Mouse (Mus musculus) 3T3-L1 (cell line): ENCODE results near the gene Hk1.

Experiments used
- DNase-seq: peaks from one replicate; pipeline ENCODE4 v3.0.0-alpha.2; 2015; ENCODE audit warnings: low read depth, low spot score

The Hk1 gene

DNA sequence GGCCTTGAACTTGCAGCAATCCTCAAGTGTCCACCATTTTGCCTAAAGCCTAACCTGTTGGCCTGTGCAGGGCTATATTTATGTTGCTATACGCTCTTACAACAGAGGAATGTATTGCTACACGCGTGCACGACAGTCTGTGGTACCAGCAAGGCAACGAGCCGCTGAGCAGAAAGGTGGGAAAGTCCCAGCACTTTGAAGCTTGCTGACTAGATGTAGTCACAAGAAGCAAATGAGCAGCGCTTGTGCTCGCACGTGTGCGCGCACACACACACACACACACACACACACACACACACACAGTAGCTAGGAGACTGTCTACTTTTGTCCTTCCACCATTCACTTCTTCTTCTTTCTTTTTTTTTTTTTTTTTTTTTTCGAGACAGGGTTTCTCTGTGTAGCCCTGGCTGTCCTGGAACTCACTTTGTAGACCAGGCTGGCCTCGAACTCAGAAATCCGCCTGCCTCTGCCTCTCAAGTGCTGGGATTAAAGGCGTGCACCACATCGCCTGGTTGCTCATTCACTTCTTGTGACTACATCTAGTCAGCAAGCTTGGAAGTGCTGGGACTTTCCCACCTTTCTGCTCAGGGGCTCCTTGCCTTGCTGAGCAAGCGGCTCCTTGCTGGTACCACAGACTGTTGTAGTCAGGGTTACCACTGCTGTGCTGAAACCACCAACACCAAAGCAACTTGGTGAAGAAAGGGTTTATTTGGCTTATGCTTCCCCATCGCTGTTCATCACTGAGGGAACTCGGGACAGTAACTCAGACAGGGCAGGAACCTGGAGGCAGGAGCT lies 102.0 kb downstream of the Hk1 start:
- DNase-seq: no peak

DNA sequence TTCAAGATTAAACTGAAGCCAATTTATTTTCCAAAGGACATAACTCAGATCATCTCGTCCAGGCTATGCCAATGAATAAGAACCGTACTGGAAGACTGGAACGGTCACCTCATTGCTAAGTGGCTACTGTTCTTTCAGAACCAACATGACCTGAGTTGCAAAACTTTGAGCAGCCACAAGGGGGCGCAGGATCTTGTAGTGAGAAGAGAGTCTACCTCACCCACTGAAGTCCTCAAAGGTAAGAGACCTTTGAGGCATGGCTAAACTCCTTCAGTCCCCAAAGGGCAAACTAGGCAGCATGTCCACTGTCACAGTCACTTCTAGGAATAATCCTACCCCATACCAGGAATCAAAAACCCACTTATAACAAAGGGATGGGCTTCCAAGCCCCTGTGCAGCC lies 104.5 kb downstream of the Hk1 start:
- peak; percentile 84 for DNase-seq

DNA sequence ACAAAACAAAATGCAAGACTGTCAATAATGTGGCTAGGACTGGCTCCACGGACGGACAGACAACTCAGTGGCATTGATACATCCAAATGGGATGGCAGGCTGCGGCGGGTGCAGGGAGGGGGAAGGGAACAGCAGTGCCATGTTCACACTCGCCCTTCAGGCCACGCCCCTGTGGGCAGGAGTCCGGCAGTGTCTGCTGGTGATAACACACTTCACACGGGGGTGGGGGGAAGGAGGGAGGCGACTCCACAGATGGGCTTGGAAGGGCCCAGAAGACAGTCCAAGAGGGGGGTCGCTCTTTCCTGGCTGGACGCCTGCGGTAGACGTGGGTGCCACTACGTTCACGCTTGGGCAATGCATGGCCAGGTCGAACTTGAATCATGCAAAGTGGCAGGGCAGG lies 110.4 kb downstream of the Hk1 start:
- DNase-seq: no peak

DNA sequence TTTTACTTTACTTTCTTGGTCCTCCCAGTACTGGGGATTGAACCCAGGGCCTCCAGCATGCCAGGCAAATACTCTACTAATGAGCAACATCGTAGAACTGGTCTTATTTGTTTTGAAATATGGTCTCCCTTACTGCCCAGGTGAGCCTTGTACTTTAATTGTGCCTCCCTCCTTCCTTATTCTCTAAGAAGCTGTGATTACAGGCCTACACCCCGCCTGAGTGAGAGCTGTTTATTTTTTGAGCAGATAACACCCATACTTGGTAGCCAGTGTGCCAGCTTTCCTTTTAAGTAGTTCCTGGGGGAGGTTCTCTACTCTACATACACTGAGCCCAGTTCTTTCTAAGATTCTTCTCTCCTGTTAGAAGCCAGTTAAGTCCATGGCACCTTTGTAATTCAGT lies 115.4 kb downstream of the Hk1 start:
- DNase-seq: no peak

DNA sequence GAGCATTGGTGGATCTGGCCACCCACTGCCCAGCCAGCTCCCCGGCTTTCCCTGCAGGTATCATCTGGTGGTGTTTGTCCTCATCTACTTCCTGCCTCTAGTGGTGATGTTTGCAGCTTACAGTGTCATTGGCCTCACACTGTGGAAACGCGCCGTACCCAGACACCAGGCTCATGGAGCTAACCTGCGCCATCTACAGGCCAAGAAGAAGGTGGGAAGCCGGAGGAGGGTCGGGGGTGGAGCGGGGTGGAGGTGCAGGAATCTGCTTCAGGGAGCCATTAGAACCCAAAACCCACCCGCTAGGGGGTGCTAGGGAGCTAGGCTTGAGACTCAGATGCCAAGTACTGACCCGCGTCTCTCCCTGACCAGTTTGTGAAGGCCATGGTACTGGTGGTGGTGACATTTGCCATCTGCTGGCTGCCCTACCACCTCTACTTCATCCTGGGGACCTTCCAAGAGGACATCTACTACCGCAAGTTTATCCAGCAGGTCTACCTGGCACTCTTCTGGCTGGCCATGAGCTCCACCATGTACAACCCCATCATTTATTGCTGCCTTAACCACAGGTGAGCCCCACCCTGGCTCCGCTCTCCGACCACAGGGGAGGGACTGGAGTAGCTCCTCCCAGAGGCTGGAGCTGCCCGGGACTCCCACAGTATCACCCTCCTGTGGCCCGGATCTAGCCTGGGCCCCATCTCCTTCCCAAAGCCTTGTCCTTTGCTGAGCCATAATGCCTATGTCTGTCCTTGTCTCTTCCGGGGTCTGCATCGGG lies 118.4 kb downstream of the Hk1 start:
- DNase-seq: peak; percentile 79

DNA sequence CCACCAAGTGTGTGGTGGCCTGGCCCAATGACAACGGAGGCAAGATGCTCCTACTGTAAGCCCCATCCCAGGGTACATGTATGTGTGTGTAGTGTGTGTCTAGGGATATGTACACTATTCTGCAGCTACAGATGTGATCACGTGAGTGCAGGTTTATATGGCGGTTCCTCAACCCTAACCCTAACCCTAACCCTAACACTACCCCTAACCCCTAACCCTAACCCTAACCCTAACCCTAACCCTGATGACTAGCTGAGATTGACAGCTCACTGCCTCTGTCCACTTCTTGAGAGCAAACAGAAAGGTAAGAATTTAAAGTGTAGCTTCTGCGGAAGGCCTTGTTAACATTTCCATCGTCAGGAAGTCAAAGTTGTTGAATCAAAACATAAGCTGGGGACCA lies 121.4 kb downstream of the Hk1 start:
- no peak for DNase-seq

DNA sequence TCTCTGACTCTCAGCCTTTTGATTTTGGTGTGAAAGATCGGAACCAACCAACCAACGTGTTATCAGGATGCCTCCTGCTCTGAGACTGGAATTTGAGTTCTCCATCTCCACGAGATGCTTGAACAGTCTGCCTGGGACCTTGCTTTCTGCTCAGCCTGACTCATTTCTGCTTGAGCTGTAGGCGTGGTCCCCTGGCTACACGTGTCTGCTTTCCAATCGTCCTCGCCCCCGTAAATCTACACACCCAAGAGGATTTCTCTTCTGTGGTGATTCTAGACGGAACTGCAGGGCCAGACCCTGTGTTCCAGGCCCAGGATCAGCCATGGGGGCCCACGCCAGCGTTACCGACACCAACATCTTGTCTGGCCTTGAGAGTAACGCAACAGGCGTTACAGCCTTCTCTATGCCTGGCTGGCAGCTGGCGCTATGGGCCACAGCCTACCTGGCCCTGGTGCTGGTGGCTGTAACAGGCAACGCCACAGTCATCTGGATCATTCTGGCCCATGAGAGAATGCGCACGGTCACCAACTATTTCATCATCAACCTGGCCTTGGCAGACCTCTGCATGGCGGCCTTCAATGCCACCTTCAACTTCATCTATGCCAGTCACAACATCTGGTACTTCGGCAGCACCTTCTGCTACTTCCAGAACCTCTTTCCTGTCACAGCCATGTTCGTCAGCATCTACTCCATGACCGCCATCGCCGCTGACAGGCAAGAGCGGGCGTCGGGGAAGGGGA lies 127.0 kb downstream of the Hk1 start:
- no peak for DNase-seq

DNA sequence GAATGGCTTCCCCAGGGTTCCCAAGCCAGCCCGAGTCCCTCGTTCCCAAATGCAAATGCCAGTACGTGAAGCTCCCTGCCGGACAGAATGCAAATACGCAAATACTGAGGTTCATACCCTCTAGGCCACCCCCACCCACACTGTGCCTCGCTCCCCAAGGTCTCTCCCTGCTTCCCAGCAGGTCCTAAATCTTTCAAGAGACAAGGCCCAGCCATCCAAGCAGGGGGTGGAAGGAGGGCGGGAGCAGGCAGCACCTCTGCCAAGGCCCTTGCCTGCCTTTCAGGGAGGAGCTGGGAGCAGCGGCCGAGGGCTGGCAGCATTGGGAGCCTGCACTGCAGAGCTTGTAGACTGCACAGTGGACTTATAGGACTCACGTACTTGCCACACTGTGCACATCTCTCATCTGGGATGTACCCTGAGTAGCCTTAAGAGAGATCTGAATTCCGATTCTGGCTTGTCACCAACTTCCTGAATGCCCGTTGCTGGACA lies 127.7 kb downstream of the Hk1 start, which contains the start of gene Tacr2:
Gene Tacr2 (plus strand): TSS at position 439 of the 489 bp plus-strand sequence.
- no peak for DNase-seq

DNA sequence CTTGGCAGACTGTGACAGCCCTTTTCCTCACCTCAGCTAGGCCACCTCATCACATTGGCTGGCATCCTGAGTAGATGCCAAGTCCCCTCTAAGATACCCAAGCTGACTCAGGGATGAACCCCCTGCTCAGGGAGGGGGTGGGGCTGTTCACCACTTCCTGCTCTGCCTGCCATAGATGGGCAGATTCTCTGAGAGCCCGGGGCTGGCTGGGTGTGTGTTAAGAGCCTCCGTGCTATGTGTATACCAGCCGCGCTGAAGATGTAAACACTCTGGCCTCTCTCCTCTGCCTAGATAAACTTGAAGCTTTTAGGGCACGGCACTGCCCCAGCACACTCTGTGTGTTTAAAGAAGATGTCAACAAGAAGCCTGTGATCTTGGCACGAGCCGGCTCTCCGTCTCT lies 131.9 kb downstream of the Hk1 start:
- no peak for DNase-seq

DNA sequence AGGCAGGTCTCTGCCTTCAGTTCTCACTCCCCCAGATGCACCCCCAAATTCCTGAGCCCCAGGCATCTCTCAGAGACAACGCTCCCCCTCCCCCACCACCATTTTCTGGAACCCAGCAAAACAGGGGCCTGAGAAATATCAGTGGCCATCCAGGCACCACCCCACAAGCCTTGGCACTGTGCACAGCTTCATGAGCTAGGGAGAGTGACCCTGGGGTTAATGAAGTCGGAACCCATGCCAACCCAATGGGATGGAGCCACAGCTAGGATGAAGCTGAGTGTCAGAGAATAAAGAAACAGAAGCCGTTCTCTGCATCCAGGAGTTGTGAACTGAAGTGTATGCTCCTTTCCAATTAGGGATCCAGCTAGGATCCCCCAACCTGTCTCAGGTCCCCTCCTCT lies 132.6 kb downstream of the Hk1 start:
- DNase-seq: no peak

DNA sequence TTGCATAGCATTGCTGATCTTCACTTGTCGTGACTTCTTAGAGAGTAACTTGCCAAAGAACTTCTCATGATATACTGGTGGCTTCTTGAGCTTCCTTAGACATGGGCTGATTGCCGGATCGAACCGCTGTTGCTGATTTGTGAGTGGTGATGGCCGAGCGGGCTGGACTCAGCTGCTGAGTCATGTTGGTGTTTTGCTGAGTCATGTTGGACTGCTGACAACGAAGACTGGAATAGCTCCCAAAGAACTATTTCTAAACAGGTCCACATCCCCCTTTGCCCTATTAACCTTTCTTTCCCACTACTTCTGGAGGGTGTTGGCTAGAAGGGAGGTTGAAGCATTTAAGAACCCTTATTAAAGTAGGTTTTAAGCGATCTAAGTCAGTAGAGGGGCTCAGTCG lies 135.6 kb downstream of the Hk1 start:
- DNase-seq: peak; percentile 20

DNA sequence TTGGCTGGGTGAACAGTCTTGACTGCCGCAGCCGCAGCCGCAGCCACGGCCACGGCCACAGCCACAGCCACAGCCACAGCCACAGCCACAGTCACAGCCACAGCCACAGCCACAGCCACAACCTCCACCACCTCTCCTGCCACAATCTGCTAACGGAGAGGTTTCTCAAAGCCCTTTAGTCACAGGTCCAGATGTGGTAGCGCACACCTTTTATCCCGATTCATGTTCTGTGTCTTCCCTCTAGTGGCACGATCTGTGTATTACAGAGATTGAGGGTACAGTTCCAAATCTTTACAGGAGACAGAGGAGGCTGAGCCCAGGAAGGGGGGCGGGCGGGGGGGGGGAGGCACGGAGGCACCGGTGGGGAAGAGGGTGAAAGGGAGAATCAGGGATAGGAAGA lies 136.8 kb downstream of the Hk1 start:
- DNase-seq: peak; percentile 40

DNA sequence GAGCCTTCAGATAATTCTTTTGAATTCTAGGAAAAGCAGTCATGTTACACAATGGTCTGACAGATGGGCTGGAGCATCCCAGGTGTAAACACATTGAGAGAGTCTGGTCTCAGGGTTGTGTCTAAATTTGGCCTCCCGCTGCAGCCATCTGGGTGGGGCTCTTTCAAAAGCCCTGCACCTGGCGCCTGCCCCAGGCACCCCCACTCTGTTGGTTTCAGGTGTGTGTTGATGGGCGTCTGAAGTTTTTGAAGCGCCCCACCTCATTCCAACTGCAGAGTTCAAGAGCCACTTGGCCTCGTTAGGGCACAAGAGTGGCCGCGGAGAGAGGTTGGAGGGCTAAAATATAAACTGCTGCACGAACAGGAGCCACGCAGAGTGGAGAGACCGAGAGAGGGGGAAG lies 137.3 kb downstream of the Hk1 start:
- DNase-seq: no peak

DNA sequence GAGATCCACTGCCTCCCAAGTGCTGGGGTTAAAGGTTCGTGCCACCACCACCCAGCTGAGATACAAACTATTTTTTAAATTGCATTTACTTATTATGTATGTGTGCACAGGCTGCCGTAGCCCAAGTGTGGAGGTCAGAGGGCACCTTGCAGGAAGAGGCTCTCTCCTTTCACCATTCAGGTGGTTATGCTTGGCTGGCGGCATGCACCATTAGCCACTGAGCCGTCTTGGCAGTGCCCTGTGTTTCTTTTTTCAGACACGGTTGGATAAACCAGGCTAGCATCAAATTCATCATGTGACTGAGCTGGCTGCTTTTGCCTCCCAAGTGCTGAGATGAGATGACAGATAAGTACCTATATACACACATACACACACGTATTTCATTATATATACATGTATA lies 140.4 kb downstream of the Hk1 start:
- DNase-seq: no peak

DNA sequence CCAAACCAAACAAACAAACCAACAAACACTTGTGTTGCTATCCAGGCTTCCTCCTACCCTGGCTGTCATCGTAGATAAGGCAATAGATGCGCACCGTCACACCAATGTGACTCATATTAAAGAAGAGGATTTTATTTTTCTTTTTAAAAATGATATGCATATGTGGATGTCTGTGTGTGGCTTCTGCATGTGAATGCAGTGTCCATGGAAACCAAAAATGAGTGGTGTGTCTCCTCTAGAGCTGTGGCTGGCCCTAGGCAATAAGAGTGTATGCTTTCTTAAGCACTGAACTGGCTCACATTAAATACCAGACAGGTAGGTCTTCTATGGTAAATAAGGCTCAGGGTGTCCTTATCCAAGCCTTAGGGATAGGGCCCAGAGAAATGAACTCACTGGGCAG lies 141.0 kb downstream of the Hk1 start:
- no peak for DNase-seq

DNA sequence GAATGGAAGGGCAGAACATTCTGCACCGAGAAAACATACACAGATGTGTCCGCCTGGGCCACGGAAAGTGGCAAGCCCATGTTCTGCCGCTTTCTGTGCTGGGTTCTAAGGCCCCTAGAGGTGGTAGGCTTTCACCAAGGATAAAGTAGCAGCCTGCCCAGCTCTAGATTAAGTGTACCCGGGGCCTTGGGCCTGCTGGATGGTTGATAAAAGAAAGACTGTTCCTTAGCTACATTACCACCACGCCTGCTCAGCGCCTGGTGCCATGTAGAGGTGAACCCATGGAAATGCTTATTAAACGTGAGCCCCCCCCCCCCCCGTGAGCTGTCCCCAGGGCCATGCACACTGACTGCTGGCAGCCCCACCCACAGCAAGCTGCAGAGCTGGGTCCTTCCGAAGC lies 142.5 kb downstream of the Hk1 start:
- DNase-seq: no peak

DNA sequence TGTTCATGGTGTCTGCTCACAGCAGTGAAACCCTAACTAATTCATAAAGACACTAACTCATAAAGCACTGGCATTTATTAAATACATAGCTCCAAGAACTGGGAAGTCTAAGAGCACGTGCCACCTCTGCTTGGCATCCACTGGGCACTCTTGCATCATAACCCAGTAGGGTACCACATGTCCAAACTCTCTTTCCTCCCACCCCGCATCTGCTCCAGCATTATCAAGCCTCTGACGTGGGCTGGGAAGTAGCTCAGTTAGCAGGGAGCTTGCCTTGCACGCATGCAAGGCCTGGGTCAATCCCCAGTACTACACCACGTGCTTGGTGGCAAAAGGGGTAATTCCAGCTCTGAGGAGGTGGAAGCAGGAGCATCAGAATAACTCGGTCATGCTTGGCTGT lies 143.5 kb downstream of the Hk1 start:
- no peak for DNase-seq

DNA sequence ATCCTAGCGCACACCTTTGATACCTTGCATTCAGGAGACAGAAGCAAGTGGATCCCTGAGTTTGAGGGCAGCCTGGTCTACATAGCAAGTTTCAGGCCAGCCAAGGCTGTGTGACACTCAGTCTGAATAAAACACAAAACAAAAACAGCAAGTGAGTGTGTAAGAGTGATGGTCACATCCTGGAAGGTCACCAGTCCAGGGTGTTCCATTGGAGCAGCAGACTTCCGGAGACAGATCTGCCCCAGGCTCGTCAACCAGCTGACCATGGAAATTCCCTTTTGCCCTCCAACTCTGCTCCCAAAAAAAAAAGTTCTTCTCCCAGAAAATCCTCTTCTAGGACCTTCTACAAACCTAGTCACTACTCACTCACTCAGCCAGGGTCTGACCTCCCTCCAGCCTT lies 147.9 kb downstream of the Hk1 start:
- no peak for DNase-seq

DNA sequence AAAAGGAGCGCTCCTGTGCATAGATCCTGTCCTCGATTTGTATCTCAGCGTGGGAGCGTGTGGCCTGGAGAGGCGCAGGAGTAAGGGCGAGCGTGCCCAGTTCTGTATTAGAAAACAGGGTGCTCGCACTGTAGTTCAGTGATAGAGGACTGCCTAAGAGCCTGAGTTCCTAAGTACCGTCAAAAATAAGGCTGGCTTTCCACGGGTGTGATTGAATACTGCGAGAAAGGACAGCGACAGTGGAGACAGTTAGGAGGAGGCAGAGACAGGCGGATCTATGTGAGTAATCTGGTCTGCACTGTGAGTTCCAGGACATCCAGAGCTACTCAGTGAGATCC lies 148.3 kb downstream of the Hk1 start:
- no peak for DNase-seq

DNA sequence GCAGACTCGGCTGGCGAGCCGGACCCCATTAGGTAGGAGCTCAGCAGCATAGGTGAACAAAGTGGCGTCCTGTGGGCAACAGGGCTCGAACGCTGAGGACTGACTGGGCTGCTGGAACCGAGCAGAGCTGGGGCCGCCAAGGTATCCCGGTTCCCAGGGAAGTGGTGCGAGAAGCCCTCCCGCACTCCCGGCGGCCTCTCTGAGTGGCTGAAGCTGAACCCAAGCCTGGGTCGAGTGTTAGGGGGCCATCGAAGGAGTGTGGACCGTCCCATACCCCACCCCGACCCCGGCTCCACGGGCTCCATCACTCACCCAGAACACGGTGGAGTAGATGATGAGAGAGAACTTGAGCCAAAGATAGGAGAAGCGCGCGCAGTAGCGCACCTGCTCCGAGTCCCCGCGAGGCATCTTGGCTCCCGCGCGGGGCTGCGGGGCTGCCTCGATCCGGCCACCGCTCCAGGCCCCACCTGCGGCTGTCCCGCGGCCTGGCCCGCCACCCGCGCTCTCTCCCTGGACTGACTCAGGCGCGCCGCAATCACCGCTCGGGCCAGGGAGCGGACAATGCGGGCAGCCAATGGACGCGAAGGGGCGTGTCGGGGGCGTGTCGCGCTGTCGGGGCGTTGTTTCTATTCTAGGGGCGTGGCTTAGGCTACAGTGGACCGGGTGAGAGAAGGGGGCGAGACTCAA lies 148.9 kb downstream of the Hk1 start, which contains the start of gene Tspan15:
Gene Tspan15 (minus strand): TSS at position 544 of the 687 bp plus-strand sequence.
- no peak for DNase-seq

DNA sequence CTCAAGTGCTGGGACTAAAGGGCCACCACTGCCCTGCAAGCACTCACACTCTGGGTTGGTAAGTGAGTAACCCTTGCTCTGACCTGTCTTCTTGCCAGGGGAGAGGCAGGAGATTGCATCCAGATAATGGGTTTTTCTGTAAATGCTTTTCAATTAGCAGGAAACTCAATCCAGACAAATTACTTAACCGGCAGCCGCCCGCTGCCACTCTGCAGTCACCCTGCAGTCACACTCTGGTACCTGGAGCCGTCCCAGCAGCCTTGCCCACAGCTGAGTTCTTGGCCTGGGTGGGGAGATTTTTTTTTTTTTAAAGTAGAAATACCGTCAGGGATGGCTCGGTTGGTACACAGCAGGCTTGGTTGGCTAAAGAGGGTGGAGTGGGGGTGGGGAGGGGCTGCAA lies 151.6 kb downstream of the Hk1 start:
- no peak for DNase-seq

DNA sequence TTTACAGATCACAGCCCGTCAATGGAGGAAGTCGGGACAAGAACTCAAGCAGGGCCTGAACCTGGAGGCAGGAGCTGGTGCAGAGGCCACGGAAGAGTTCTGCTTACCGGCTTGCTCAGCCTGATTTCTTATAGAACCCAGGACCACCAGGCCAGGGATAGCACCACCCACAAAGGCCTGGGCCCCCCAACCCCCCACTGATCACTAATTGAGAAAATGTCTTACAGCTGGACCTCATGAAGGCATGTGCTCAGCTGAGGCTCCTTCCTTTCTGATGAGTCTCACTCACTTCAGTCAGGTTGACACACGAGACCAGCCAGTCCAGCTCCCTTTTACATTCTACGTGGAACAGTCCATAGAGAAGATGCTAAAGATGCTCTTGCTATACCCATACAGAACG lies 153.9 kb downstream of the Hk1 start:
- DNase-seq: no peak
